Mouse (Mus musculus) gastrocnemius, adult 8-10 months (tissue): ENCODE data around the gene Gfra1. TPM values are rescaled to one million over a fixed set of nuclear protein-coding genes. Genes with fewer than 3 reads are reported as not detected.

ENCODE experiments used
- DNase-seq, 2 experiments: peaks; one replicate each; pipeline ENCODE4 v3.0.0; 2022; ENCODE audit warnings: low spot score in 2 of 2
- total RNA-seq, 4 experiments: library from RNA; stranded (reverse); gene quantifications; 2 replicates each; pipeline ENCODE4 v1.2.4; 2022

Gene Gfra1
- total RNA-seq, 4 experiments from 2014 or later, result 2.2 to 3.9 (median 3.1) TPM

DNA sequence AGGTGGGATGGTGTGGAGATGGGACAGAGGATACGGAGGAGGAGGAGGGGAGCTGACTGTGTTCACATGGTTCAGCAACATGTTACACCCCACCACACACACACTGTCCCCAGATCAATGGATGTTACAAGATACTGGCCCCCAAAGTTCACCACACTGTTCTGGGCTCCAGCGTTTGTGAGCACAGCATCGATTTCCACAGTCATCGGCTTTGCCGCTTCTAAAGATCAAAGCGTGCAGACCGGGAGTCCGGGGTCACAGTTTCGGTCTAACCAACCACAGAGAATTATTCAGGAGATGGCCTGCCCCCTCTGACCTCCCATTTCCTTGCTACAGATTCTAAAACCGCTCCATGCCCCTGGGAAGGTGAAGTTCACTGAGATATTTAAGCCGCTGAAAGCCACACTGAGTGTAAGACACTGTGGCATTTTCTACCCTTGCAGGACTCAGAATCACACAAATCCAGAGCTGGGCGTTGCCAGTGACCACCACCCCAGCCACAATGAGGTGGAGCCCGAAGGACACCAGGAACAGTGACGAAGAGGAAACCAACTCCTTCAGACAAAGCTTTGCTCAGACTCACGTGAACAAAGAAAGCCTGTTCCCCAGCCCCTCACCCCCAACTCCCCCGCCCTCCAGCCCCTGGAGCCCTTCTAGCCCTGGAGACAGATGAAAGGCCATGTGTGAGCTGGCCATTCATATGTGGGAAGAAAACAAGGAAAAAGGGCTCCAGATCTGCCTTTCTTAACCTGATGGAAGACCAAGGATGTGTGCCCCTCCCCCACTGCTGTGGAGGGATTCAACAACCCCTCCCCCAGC lies 59.7 kb downstream of the Gfra1 start:
- no peak for DNase-seq

GRCm38 (mm10) chr19:58393121-58393520 lies 62.6 kb downstream of the Gfra1 start:
- DNase-seq, result no peak

GRCm38 (mm10) chr19:58391796-58392195 lies 63.9 kb downstream of the Gfra1 start:
- no peak for DNase-seq

DNA sequence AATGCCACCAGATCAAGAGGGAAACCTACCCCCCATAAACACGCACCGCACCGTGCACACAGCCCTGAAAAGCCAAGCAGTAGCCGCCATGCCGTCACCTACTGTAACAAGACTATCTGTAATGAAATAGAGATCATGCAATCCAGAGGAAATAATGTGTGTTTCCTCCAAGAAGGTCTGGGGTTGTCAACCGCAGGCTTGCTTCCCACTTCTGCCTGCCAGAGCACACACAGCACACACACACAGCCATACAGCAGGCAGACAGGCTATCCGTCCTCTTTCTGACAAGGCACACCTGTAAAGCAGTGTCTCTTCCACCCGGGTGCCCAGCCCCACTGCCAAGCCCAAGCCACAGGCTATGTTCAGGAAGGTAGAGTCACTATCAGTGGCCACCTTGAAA lies 66.2 kb downstream of the Gfra1 start:
- DNase-seq, result no peak

- DNase-seq, result no peak
These were observed 66.8 kb downstream of the Gfra1 start for GRCm38 (mm10) chr19:58388851-58389447.

- DNase-seq, result no peak
These were observed 72.4 kb downstream of the Gfra1 start for GRCm38 (mm10) chr19:58383273-58383672.

DNA sequence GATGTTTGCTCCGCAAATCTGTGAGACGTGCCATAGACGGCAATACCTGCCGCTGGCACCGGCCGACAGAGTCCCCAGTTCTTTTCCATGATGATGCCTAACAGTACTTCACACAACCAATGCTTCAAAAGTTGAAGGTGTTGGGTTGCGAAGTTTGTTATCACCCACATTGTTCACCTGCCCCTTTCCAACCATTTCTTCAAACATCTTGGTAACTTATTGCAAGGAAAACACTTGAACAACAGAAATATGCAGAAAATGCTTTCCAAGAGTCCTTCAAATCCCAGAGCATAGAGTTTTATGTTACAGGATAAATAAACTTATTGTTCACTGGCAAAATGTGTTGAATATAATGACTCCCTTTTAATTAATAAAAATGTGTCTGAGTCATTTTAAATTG lies 73.2 kb downstream of the Gfra1 start:
- no peak for DNase-seq

GRCm38 (mm10) chr19:58377969-58378368 lies 77.7 kb downstream of the Gfra1 start:
- DNase-seq, result no peak

DNA sequence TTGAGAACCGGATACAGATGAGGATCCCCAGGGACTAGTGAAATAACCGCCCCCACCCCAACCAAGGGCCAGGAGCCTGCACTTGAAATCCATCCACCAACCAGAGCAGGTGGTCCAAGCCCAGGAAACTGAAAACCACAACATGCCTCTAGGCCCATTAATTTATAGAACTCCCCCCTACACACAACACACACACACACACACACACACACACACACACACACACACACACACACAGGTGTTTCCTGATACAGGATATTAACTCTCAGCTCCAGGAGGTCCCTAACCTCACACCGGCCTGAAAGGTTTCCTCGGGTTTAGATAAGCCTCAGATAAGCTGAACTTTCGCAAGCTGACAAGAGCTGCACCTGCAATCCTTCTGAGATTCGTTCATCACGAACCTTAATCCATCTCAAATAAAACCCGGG lies 79.0 kb downstream of the Gfra1 start:
- no peak for DNase-seq

DNA sequence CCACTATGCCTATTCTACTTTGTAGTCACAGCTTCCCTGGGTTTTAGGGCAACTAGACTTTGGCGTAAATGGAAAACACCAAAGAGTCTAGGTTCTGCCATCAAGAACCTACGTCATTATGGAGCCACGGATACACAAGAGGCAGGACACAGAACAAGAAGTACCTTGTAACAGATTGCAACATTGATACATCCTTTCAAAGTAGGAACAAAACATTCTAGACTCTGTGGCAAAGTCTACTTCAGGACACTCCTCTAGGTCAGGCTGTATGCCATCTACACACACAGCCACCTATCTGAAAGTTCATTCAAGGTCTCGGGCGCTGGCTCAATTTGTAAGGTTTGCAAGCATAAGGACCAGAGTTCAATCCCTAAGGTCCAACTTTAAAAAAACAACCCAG lies 81.1 kb downstream of the Gfra1 start:
- no peak for DNase-seq

DNA sequence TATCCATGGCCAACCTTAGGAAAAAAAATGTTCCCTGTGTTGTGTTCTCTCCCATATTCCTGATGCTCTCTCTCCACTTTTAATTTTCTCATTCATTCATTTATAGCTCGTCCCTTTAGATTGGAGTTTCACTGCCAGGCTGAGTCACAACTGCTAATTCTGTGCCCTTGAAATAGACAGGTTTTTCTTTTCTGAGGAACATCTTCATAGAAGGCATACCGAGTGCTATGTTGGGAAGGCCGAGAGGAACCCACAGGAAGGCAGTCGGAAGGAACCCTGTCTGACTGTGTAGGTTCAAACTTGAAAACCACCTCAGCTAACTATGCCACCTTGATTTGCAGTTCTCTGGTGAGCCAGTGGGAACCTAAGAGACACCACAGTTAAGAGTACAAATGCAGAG lies 81.6 kb downstream of the Gfra1 start:
- no peak for DNase-seq

GRCm38 (mm10) chr19:58368513-58368912 lies 87.2 kb downstream of the Gfra1 start:
- DNase-seq, result no peak

DNA sequence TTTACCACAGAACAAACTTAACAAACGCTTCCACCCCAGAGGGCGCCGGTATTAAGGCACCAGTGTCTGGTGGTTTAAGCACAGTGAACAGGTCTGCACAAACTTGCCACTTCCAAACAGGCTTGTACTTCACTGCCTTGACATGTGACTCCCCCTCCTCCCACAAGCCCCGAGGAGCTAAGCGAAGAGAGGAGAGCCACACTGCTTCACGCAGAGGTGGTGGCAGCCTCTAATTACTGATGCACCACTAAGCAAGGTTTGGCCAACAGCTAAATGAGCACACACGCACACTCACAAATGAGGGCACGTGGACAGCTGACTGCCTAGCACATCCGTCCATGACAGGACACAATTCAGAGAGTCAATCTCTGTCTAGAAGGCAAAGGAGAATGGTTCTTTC lies 91.0 kb downstream of the Gfra1 start:
- no peak for DNase-seq

DNA sequence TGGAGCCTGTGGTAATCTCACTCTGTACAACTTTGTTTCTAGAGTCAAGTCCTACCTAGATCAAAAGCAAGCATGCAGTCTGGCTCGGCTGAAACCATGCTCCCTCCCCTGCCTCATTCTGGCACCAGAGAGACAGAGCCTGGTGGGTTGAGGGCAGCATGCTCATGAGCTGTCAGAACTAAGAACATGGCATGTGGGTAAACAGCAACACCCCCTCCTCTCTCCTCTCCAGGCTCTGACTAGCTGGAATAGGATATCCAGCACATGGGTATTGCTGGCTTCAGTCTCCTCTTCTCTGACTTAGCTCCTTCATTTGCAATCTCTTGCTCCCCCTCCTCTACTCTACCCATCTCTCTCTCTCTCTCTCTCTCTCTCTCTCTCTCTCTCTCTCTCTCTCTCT lies 94.7 kb downstream of the Gfra1 start:
- no peak for DNase-seq

- DNase-seq, result no peak
These were observed 97.6 kb downstream of the Gfra1 start for GRCm38 (mm10) chr19:58358063-58358462.

- DNase-seq, result no peak
These were observed 101.8 kb downstream of the Gfra1 start for GRCm38 (mm10) chr19:58353953-58354352.

- no peak for DNase-seq
These were observed 102.3 kb downstream of the Gfra1 start for GRCm38 (mm10) chr19:58353260-58353870.

GRCm38 (mm10) chr19:58349890-58350408 lies 105.8 kb downstream of the Gfra1 start:
- no peak for DNase-seq

DNA sequence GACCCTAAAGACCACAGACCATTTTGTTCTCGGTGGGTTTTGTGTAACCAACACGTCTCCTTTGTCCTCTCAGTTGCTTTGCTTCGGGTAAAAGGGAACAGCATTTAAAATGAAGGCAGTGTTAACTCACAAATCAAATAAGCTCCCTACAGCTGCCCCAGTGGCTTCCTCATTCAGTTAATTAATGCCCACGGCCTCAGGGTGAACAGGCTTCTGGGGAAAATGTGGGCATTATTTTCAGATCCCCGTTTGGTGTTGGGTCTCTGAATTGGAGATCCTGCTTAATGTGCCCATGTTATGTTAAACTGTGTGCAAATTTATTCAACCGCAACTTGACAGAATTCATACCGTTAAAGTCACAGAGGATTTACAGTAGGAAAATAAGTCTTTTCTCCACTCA lies 110.6 kb downstream of the Gfra1 start:
- DNase-seq, result no peak

GRCm38 (mm10) chr19:58341351-58341750 lies 114.4 kb downstream of the Gfra1 start:
- DNase-seq, result no peak

DNA sequence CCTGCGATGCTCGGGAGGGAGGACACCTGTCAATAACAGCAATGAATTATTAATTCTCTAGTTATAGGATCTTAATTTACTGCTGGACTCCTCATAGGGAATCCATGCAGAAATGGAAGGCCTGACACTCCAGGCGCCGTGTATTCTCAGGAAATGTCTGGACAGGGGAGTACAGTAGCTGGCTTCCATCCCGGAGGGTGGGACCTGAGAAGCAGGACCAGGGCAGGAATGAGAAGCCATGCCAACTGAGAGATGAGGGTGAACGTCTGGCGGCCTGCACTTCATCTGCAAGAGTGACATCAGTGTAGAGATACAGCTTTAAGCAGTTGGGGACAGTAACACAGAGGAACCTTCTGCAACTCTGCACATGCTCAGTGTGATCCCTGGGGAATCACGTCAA lies 115.5 kb downstream of the Gfra1 start:
- DNase-seq, result no peak

- no peak for DNase-seq
These were observed 118.9 kb downstream of the Gfra1 start for GRCm38 (mm10) chr19:58336802-58337201.
